Mouse (Mus musculus) megakaryocyte-erythroid progenitor cell, adult 5-6 weeks (primary cell): ENCODE results near the gene Myh11. TPM values are rescaled to one million over a fixed set of nuclear protein-coding genes. Genes with fewer than 3 reads are reported as not detected.
A peak's percentile ranks its signal among the peaks of the same experiment; 100 is the strongest.

Source experiments
- ATAC-seq: replicated peaks from 2 replicates; pipeline ENCODE4 v1.8.0; 2016; ENCODE audit warnings: mild to moderate bottlenecking, inconsistent platforms; ENCODE audit not compliant: severe bottlenecking, poor library complexity, low FRiP score, low TSS enrichment
- total RNA-seq, 2 experiments: library from RNA; stranded (forward) in 1 of 2; stranded (reverse) in 1 of 2; fragments of 200-1000, 215-1000 nt in 1 of 2; fragments of >200 nt in 1 of 2; fragmentation: Nextera tagmentation in 1 of 2; gene quantifications; 2 replicates each; pipeline ENCODE4 v1.2.3; 2014 to 2017

Myh11 gene
- total RNA-seq, 2 experiments from 2014 or later = 0.09 TPM; not detected in 1

GRCm38 (mm10) chr16:14292205-14293199 is 1.3 kb upstream of the Myh11 start:
- ATAC-seq = no peak

GRCm38 (mm10) chr16:14272374-14272965 is 18.7 kb downstream of the Myh11 start:
- no peak for ATAC-seq

GRCm38 (mm10) chr16:14265203-14265920 is 25.8 kb downstream of the Myh11 start:
- ATAC-seq = no peak

GRCm38 (mm10) chr16:14264504-14264903 is 26.7 kb downstream of the Myh11 start:
- no peak for ATAC-seq

- ATAC-seq = no peak
These were observed 27.9 kb downstream of the Myh11 start for GRCm38 (mm10) chr16:14263241-14263640.

GRCm38 (mm10) chr16:14262410-14262809 is 28.8 kb downstream of the Myh11 start:
- no peak for ATAC-seq

- no peak for ATAC-seq
These were observed 32.3 kb downstream of the Myh11 start for GRCm38 (mm10) chr16:14258856-14259255.

GRCm38 (mm10) chr16:14253586-14253985 is 37.6 kb downstream of the Myh11 start:
- no peak for ATAC-seq

- ATAC-seq = no peak
These were observed 38.3 kb downstream of the Myh11 start for GRCm38 (mm10) chr16:14252877-14253276.

- no peak for ATAC-seq
These were observed 41.3 kb downstream of the Myh11 start for GRCm38 (mm10) chr16:14249913-14250312.

- ATAC-seq = peak; percentile 88
These were observed 48.6 kb downstream of the Myh11 start for GRCm38 (mm10) chr16:14242553-14242952.

GRCm38 (mm10) chr16:14242059-14242458 is 49.1 kb downstream of the Myh11 start:
- ATAC-seq = no peak

- ATAC-seq = peak; percentile 86
These were observed 54.0 kb downstream of the Myh11 start for GRCm38 (mm10) chr16:14237100-14237723.

GRCm38 (mm10) chr16:14215156-14215555 is 76.0 kb downstream of the Myh11 start:
- no peak for ATAC-seq

GRCm38 (mm10) chr16:14198798-14199197 is 92.4 kb downstream of the Myh11 start:
- no peak for ATAC-seq

GRCm38 (mm10) chr16:14195427-14195826 is 95.7 kb downstream of the Myh11 start:
- peak; percentile 46 for ATAC-seq

GRCm38 (mm10) chr16:14194164-14194950 is 96.8 kb downstream of the Myh11 start:
- ATAC-seq = no peak

GRCm38 (mm10) chr16:14185516-14185915 is 105.7 kb downstream of the Myh11 start:
- ATAC-seq = no peak

GRCm38 (mm10) chr16:14183856-14184255 is 107.3 kb downstream of the Myh11 start:
- ATAC-seq = no peak
